Mouse (Mus musculus): ENCODE data around the gene Tlr4.

Gene Tlr4

GRCm38 (mm10) chr4:66827463-66828162 lies at the start of gene Tlr4:
Gene Tlr4, plus strand, starts transcription at chr4:66827584.
- in situ Hi-C loops (cut with MboI, MseI): no loop called here

GRCm38 (mm10) chr4:66794283-66794682 lies 33.1 kb upstream of the Tlr4 start:
- in situ Hi-C loops (cut with MboI, MseI): loop anchor here in 1 of 2 experiments (5.0 kb wide), 1 partner anchor 412 kb away; no protein-coding TSS in a partner anchor

GRCm38 (mm10) chr4:66796683-66797082 lies 30.7 kb upstream of the Tlr4 start:
- in situ Hi-C loops (cut with MboI, MseI): no loop called here

- in situ Hi-C loops (cut with MboI, MseI): no loop called here
These were observed 22.7 kb upstream of the Tlr4 start for GRCm38 (mm10) chr4:66804552-66805301.

- in situ Hi-C loops (cut with MboI, MseI): no loop called here
These were observed 21.6 kb upstream of the Tlr4 start for GRCm38 (mm10) chr4:66805747-66806146.

- in situ Hi-C loops (cut with MboI, MseI): no loop called here
These were observed 10.9 kb upstream of the Tlr4 start for GRCm38 (mm10) chr4:66816364-66817026.

GRCm38 (mm10) chr4:66821171-66821570 lies 6.2 kb upstream of the Tlr4 start:
- in situ Hi-C loops (cut with MboI, MseI): no loop called here

GRCm38 (mm10) chr4:66821764-66822163 lies 5.6 kb upstream of the Tlr4 start:
- in situ Hi-C loops (cut with MboI, MseI): no loop called here

GRCm38 (mm10) chr4:66828163-66828668 lies 832 bp downstream of the Tlr4 start:
- in situ Hi-C loops (cut with MboI, MseI): no loop called here

GRCm38 (mm10) chr4:66828686-66829085 lies 1.3 kb downstream of the Tlr4 start:
- in situ Hi-C loops (cut with MboI, MseI): no loop called here

- in situ Hi-C loops (cut with MboI, MseI): no loop called here
These were observed 10.7 kb downstream of the Tlr4 start for GRCm38 (mm10) chr4:66838071-66838470.

GRCm38 (mm10) chr4:66843255-66843654 lies 15.9 kb downstream of the Tlr4 start:
- in situ Hi-C loops (cut with MboI, MseI): loop anchor here in 1 of 2 experiments (10.0 kb wide), 1 partner anchor 602 kb away; no protein-coding TSS in a partner anchor

- in situ Hi-C loops (cut with MboI, MseI): no loop called here
These were observed 24.6 kb downstream of the Tlr4 start for GRCm38 (mm10) chr4:66852011-66852410.

GRCm38 (mm10) chr4:66856992-66857391 lies 29.6 kb downstream of the Tlr4 start:
- in situ Hi-C loops (cut with MboI, MseI): no loop called here

GRCm38 (mm10) chr4:66869919-66870318 lies 42.5 kb downstream of the Tlr4 start:
- in situ Hi-C loops (cut with MboI, MseI): loop anchor here in 1 of 2 experiments (10.0 kb wide), 1 partner anchor 755 kb away; no protein-coding TSS in a partner anchor

GRCm38 (mm10) chr4:66872026-66872425 lies 44.6 kb downstream of the Tlr4 start:
- in situ Hi-C loops (cut with MboI, MseI): loop anchor here in 1 of 2 experiments (10.0 kb wide), 1 partner anchor 757 kb away; no protein-coding TSS in a partner anchor

- in situ Hi-C loops (cut with MboI, MseI): loop anchor here in 1 of 2 experiments (10.0 kb wide), 1 partner anchor 759 kb away; no protein-coding TSS in a partner anchor
These were observed 46.0 kb downstream of the Tlr4 start for GRCm38 (mm10) chr4:66873342-66873741.

GRCm38 (mm10) chr4:66875751-66876150 lies 48.4 kb downstream of the Tlr4 start:
- in situ Hi-C loops (cut with MboI, MseI): loop anchor here in 1 of 2 experiments (10.0 kb wide), 1 partner anchor 761 kb away; no protein-coding TSS in a partner anchor

- in situ Hi-C loops (cut with MboI, MseI): loop anchor here in 1 of 2 experiments (10.0 kb wide), 1 partner anchor 763 kb away; no protein-coding TSS in a partner anchor
These were observed 50.2 kb downstream of the Tlr4 start for GRCm38 (mm10) chr4:66877609-66878008.

- in situ Hi-C loops (cut with MboI, MseI): no loop called here
These were observed 54.1 kb downstream of the Tlr4 start for GRCm38 (mm10) chr4:66881496-66881895.

- in situ Hi-C loops (cut with MboI, MseI): no loop called here
These were observed 55.9 kb downstream of the Tlr4 start for GRCm38 (mm10) chr4:66883264-66883663.

GRCm38 (mm10) chr4:66894547-66894946 lies 67.2 kb downstream of the Tlr4 start:
- in situ Hi-C loops (cut with MboI, MseI): no loop called here
